Mouse (Mus musculus) G1E (cell line): ENCODE results near the gene Snrpd2.

Experiments used
- CTCF ChIP-seq: IDR thresholded peaks from 2 replicates; pipeline ENCODE4 v1.5.1; 2012; ENCODE audit warnings: low read depth, low read length, inconsistent platforms, mixed read lengths
- GATA1 ChIP-seq: IDR thresholded peaks from 2 replicates; pipeline ENCODE4 v1.6.1; 2012; ENCODE audit warnings: borderline replicate concordance, low read length, inconsistent platforms, mixed read lengths
- POLR2AphosphoS5 ChIP-seq: IDR thresholded peaks from 2 replicates; pipeline ENCODE4 v1.6.1; 2012; ENCODE audit warnings: low read depth, low read length, inconsistent platforms; ENCODE audit not compliant: insufficient replicate concordance

- TF ChIP-seq GATA1 (no peak), CTCF (no peak), POLR2AphosphoS5 (no peak)
These were observed 15.5 kb downstream of the Snrpd2 start for GRCm38 (mm10) chr7:19164978-19165377.
